ENCODE assay signal across 10 mouse cellular contexts in the genomic region with DNA sequence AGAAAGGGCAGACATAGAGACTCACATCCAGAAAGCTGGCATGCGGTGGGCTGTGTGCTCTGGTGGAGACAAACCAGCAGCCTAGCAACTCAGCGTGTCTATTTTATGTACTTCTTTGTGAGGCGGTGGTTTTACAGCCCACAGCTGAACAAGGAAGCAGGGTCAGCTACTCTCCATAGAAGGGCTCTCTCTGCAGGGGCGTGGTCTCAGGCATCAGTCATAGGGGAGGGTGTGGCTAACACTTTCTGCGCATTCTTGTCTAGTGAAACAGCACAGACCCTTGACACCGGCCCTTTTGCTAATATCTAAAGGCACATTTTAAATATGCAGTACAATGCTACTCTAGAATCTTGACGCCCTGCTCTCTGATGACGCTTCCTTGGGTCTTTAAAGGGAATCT.
DNase-seq lines count a peak whose midpoint lies in the region; ATAC-seq and TF ChIP-seq lines count a peak whose summit lies in the region.
"Had no signal": no experiment of that assay in that cellular context is flagged by ENCODE, and none has a peak within 500 bp of the region (broad histone marks: within the 10 kb centered on the region; RNA-seq: fewer than 3 reads in every experiment).

No protein-coding gene starts in this region.

- H3K4me2 ChIP-seq in forebrain, embryonic 15.5 days (replicated peaks): no peak overlapping the region
- H3K4me2 ChIP-seq: hindbrain, embryonic 13.5 days; limb, embryonic 13.5 days had no signal

- H3K9ac ChIP-seq in forebrain, embryonic 15.5 days (replicated peaks): no peak overlapping the region
- H3K9ac ChIP-seq: hindbrain, embryonic 13.5 days; limb, embryonic 13.5 days had no signal

- ATAC-seq in megakaryocyte-erythroid progenitor cell, adult 5-6 weeks (replicated peaks; ENCODE audit: low FRiP score, low TSS enrichment, poor library complexity, severe bottlenecking): peak; percentile 61
- ATAC-seq in frontal cortex, adult (ENCODE audit: low TSS enrichment): no peak
- no peak for ATAC-seq in forebrain, embryonic 15.5 days (replicated peaks)

- no peak overlapping the region for H3K4me3 ChIP-seq in left cerebral cortex, adult 2 months
- H3K4me3 ChIP-seq in forebrain, embryonic 15.5 days: no peak overlapping the region
- H3K4me3 ChIP-seq: hindbrain, embryonic 13.5 days; limb, embryonic 13.5 days had no signal

- no peaks in the 10 kb centered on the region for H3K4me1 ChIP-seq in forebrain, embryonic 15.5 days

- intact Hi-C loops in heart, postnatal 10 days (cut with DNase I): no loop called here
- intact Hi-C loops in left cerebral cortex, adult 2 months (cut with DNase I): no loop called here

- DNase-seq in heart, adult 11 months: peak; percentile 87
- DNase-seq in heart, postnatal 10 days: no peak
- peak; percentile 82 for DNase-seq in 3T3-L1 (ENCODE audit: low read depth, low spot score)
- DNase-seq in embryo, embryonic 10.5 days (ENCODE audit: low spot score): peak; percentile 17
- no peak for DNase-seq in left cerebral cortex, adult 2 months (ENCODE audit: extremely low spot score in 1 of 2, low spot score in 2 of 2)

- WGBS in forebrain, embryonic 15.5 days: 80% methylated on average over 8 of the region's 8 CpGs

- H3K27ac ChIP-seq in left cerebral cortex, adult 2 months: no peak overlapping the region
- H3K27ac ChIP-seq in forebrain, embryonic 15.5 days (replicated peaks): no peak overlapping the region
- H3K27ac ChIP-seq: hindbrain, embryonic 13.5 days; limb, embryonic 13.5 days had no signal

- H3K27me3 ChIP-seq in forebrain, embryonic 15.5 days: no peaks in the 10 kb centered on the region
- H3K27me3 ChIP-seq: hindbrain, embryonic 13.5 days; limb, embryonic 13.5 days had no signal

- no peaks in the 10 kb centered on the region for H3K36me3 ChIP-seq in forebrain, embryonic 15.5 days
- H3K36me3 ChIP-seq: hindbrain, embryonic 13.5 days; limb, embryonic 13.5 days had no signal

- TF ChIP-seq CTCF in left cerebral cortex, adult 2 months (IDR thresholded peaks at IDR 0.05): no peak

- no peaks in the 10 kb centered on the region for H3K9me3 ChIP-seq in forebrain, embryonic 15.5 days
- H3K9me3 ChIP-seq: hindbrain, embryonic 13.5 days; limb, embryonic 13.5 days had no signal

Comparison
In these comparisons a context has a peak if more than half of its experiments do, and no peak if none do; other contexts are left out.
1. DNase-seq: peak in heart, adult 11 months (single experiment), 3T3-L1 (single experiment) and embryo, embryonic 10.5 days (single experiment); none in heart, postnatal 10 days (0 of 2) and left cerebral cortex, adult 2 months (0 of 2).